Mouse (Mus musculus) spleen, adult 12 weeks (tissue): ENCODE data around the gene Procr.
A peak's percentile ranks its signal among the peaks of the same experiment; 100 is the strongest.

ENCODE experiments used
- DNase-seq: peaks from one replicate; pipeline ENCODE4 v3.0.0; 2022; ENCODE audit warnings: low spot score

The Procr gene

DNA sequence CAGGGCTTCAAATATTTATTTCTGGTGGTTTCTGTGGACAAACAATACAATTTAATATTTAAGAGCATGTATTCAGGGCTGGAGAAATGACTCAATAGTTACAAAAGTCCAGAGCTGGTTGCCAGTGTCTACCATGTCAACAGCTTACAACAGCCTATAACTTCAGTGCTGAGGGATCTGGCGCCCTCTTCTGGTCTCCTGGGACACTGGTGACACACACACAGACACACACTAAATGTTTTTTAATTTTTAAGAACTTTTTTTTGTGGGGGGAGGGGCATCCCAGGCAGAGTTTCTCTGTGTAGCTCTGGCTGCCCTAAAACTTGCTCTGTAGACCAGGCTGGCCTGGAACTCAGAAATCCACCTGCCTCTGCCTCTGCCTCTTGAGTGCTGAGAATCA, 4.8 kb downstream of the Procr start:
- DNase-seq = no peak

DNA sequence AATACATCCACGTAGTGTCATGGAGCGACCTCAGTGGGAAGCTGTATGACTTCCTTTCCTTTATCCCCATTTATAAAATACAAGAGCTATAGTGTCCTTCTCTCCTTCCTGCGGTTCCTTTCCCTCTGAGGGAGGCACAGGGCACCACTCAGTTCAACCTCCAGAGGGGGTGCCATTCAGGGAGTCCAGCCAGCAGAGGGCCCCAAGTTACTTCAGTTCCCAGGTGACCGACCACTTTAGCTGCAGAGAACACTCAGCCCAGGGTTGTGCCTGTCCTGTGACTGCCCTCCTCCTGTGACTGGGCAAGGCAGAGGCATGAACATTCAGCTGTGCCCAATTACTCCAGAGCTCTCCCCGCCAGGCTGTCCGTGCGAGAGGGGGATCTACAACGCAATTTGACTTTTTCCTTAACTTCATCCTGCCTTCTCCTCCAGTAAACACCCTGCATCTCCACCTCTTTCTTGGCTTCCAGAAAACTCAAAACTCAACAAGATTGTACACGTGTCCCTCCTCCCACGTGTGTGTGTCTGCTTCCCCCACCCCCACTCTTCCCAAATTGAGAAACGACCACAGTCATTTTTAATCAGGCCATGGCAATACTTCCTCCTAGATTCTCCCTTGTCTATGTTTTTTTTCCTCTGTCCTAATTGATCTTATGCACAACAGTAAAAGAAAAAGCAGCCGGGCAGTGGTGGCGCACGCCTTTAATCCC, 6.1 kb downstream of the Procr start:
- DNase-seq = no peak

DNA sequence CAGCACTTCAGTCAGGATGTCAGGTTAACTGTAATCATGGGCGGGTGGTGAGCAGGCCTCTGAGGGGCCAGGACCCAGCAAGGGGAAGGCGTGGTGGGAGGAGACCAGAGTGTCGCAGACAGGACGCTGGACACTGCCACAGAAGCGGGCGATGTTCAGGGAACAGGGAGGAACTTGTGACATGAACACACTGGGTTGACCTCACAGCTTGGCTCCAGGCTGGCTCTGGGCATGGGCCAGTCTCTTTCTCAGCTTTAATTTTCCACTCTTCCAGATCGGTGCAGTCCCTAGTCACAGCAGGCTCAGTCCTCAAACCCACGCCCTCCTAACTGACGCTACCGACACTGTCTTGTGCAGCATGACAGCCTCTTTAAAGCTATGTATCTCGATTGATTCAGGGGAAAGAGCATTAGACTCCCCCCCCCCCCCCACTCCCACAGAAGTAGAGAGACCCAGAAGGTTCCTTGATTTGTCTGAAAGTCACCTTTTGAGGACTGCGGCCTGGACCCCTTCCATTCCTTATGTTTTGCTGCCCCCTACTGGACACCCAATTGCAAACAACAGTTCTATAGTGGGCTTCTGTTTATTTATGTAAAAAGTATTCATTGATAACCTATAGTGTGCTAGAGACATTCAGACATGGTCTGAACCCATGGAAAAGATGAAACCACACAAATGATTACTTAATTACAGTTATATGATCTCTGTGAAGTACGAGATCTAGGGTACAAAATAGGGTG, 13.9 kb downstream of the Procr start:
- DNase-seq = peak; percentile 19

DNA sequence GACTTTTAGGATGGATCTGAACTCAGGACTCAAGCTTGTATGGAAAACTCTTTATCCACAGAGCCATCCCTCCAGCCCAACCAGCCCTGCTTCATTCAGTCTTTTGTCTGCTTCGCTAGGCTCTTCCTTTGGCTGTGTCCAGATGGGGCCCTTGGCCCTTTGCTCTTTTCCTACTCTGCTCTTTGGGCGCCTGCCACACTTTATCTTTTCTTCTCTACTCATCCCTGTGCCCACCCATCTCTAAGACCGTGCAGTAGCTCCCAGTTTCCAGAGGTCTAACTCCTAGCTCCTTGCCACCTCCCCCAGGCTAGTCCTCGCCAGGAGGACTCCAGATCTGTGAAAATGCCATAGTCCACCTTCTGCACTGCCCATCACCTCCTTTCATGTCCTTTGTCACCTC, 22.7 kb downstream of the Procr start:
- no peak for DNase-seq

DNA sequence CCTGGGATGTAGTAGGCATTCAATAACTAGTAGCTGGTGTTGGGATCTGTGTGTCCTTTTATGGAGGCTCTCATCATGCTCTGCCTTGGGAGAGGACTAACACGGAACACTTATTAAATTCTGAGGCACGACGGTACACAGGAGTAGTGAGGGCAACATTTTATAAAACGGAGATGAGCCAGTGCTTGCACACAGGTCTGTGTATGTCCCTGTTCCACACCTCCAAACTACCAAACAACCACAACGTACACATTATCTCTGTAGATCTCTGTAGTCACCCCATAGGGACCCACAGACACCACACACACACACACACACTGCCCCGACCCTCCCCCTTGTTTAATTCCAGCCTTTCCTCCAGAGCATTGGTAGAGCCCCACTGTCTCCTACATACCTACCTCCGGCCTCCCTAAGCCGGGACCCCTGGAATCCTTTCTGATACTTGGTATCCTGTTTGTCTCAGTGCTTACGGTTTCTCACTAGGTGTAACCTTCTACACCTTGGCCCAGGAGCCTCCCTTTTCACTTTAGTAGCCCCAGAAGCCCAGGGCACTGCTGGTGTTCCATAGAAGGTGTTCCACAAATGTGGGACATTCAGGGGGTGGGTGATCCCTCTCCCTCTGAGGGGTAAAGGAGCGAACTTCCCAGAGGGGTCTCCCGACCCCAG, 23.5 kb downstream of the Procr start:
- DNase-seq = no peak

DNA sequence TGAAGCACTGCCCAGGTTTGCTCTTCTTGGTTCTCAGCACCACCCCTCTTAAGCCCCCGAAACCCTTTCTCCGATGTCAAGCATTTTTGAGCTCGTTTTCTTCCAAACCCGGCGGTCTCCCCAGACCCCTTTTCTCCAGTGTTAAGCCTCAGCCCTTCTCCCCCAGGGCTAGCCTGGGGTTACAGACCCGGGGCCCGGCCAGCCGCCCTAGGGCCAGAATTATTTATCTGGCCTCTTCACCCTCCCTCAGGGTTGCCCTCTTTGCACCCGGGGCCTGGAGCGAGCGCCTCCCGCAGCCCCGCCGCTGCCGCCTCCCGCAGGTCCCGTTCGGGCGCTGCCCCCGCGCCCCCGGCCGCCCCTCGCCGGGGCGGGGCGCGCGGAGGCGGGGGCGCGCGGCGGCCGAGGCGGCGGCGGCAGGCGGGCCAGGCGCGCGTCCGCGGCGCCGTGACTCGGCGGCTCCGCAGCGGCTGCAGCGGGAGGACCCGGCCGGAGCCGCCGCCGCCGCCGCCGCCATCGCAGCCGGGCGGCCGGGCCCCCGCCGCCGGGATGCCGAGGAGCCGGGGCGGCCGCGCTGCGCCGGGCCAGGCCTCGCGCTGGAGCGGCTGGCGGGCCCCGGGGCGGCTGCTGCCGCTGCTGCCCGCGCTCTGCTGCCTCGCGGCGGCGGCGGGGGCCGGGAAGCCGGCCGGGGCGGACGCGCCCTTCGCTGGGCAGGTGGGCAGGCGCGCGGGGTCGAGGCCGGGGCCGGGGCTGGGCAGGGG, 24.2 kb downstream of the Procr start, which contains the start of gene Mmp24:
Mmp24 (plus strand) TSS at position 416 of the 758 bp plus-strand sequence.
- no peak for DNase-seq

DNA sequence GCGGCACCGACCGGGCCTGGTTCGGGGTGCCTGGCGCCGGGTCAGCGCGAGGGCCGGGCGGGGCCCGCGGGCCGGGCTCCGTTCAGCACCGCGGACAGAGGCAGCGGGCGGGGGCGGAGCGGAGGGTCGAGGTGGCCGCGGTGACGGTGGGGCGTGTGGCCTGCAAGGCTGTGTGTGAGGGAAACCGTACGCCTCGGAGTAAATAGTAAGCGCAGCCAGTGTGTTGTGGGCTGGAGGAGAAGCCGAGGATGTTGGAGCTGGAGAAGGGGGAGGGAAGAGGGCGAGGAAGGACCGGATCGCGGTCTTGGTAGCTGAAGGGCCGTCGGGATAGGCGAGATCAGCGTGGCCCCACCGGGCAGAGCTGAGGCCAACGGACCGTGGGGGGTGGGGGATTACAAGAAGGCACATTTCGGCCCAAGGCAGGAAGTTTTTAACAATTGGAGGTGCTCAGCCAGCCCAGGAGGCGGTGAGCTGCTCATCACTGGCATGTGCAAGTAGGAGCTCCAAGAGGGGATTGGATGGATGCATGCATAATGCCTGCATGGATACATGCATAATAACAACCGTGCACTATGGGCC, 24.9 kb downstream of the Procr start:
- DNase-seq = no peak

DNA sequence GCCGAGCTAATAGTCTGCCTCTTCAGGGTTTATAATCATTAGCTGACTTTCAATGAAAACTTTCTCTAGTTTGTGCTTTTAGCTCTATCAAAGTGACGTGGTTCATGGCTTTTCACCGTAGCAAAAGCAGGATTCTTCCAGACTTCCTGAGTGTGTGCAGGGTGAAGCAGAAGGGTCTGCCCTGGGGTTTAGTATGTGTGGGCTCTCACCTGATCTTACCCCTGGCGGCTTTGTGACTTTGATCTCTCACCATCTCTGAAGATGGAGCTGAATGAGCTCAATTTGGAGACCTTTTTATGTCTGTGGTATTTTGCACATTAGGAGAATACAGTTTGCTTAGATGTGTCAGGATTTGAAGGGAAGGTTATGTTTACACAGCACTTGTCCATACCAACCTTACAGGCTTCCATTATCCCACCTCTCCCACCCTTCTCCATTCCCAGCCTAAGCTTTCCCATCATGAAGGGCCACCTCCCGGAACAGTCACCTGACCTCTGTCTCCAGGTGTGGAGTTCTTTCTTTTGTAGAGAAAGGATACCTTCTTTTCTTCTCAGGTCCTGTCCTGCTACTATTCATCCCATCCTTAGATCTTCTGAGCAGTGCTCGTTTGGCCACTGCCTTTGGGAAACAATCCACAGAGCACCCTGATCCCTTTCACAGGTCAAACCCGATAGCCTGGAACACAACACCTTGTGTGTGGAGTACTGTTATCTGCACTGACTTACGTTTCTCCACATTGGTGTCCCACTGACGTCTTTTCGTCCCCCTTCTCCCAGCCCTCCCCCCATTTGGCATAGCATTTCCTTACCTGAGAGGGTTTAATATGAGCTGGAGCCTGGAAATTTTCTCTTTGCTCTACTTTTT, 26.1 kb downstream of the Procr start:
- DNase-seq = no peak

DNA sequence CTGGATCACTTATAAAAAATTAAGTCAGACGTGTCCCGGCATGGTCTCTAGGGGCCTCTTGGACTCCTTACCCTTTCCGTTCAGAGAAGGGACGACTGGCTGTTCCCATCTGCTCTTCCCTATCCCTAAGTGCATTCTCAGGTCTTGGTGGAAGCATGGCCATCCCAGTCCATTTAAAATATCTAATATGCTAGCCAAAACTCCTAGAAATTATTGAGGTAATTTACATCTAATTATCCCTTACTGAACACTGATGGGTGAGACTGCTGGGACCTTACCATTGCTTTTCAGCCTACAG, 26.7 kb downstream of the Procr start:
- no peak for DNase-seq

DNA sequence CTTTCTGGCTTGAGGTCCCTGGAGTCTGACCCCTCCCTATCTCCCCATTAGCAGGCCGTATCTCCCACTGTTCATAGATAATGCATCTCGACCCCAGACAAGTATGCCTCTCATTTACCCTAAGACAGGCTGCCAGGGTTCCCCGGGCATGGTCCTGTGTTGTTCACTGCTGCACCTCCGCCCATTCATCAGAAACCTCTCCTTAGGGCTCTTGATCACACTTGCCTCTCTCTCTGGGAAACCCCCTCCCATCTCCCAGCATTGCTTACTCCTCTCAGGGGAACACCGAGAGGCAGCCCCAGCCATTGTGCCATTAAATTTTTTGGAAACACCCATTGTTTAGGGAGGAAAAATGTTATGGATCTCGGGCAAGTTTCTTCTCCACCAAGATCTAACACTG, 27.1 kb downstream of the Procr start:
- no peak for DNase-seq

DNA sequence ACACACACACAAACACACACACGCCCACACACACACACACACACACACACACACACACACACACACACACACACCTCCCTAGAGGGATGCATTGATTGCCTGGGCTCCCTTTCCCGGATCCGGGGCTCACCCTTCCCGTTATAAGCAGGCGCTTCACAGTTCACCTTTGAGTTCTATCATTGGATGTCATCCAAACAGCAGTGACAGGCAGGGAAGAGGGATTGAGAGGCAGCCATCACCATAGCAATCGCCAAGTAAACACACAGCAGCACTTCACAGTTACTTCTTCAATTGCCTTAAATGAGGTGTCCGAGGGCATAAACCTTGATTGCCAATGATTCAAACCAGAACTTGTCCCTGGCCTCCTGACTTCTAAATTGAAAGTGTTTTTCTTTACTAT, 28.1 kb downstream of the Procr start:
- no peak for DNase-seq

DNA sequence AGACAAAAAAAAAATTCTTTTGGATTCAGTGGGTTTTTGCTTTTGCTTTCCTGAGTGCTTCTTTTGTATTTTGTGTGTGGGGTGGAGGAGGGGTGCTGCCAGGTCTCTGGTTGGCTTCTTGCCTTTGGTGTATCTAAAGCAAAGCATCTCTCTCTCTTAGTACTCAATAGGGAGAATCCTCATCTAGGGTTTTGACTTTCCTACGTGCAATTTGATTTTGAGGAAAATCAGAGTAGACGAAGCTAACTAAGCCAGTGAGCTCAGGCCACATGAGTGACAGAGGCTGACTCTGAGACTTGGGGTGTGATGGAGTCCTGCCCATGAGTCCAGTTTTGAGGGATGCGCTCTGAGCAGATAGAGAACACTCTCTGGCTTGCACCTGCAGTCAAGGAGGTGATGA, 28.6 kb downstream of the Procr start:
- no peak for DNase-seq

DNA sequence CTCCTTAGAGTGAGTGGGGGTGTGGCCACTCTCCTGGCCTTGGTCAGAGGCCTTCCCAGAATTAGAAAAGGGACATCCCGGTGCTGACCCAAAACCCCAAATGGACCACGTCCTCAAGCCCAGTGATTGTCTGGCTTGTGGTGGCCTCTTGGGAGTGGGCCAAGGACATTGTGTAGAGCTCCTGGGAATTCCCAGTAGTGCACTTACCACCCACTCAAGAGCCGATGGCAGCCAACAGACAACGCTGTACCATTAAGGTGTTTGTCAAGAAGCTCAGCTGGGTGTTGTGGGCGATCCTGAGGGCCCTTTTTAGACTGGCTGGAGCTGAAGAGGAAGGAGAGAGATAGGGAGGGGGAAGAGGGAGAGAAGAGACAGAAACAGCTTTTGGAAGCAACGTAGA, 33.6 kb downstream of the Procr start:
- no peak for DNase-seq

DNA sequence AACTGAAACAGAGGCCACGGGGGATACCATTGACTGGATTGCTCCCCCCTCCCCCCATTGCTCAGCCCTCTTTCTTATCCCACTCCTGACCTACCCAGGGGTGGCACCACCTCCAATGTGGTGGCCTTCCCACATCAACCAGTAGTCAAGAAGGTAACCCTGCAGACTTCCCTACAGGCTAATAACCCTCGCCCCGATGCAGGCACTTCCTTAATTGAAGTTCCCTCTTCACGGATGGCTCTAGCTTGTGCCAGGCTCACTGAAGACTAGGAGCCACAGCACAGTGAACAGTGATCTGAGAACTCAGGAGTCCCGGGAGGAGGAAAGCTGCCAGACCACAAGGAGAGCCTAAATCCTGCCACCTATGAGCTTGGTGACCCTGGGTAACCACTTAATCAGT, 36.0 kb downstream of the Procr start:
- no peak for DNase-seq

DNA sequence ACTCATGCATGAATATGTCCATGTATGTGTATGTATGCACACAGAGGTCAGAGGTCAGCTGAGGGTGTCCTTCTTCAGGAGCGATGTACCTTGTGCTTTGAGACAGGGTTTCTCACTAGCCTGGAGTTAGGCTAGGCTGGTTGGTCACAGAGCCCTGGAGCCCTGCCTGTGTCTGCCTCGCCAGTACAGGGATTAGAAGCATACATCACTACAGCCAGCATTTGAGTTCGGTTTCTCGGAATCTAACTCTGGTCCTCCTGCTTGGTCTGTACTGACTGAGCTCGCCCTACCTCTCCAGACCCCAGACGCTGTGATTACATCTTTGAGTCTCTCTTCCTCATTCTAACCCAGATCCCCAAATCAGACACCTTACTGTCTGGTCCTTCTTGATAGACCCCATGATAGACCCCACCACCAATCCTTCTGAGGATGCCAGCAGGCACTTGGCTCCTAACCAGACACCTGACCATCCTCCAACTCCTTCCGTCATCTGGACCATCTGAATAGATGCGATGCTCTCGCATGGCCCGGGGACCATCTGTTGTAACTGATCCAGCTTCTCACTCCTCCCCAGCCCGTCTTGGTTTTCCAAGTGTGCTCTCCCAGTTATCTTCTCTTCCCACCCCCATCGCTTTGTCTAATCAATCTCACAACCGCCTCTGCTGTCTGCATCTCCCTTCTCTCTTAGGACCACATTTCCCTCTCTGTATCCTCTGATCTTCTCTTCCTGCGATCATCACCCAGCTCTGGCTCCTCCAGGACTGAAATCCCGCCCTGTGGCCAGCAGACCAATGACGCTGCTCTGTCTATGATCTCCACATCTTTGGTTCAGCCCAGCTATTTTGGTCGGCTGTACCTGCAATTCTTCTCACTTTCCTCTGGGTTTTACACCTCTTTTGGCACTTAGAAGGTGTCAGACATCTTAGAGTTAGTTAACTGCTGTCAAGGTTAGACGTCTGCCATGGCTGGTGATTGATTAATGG, 37.3 kb downstream of the Procr start:
- no peak for DNase-seq

DNA sequence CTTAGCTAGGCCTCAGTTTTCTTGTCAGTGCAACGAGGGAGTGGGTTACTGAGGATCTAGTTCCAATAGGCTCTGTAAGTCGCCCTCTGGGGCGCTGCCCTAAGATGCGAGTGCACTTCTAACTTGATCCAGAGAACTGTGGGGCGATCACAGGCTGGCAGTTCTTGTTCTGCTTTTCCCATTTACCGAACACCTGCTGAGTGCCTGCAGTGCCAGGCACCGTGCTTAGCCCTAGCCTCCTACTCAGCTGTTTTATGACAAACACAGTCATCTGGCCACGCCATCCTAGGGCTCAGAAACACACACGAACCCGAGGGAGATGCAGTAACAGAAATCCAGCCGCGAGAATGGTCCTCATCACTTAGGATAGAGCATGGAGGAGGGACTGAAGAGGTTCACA, 42.0 kb downstream of the Procr start:
- DNase-seq = no peak

DNA sequence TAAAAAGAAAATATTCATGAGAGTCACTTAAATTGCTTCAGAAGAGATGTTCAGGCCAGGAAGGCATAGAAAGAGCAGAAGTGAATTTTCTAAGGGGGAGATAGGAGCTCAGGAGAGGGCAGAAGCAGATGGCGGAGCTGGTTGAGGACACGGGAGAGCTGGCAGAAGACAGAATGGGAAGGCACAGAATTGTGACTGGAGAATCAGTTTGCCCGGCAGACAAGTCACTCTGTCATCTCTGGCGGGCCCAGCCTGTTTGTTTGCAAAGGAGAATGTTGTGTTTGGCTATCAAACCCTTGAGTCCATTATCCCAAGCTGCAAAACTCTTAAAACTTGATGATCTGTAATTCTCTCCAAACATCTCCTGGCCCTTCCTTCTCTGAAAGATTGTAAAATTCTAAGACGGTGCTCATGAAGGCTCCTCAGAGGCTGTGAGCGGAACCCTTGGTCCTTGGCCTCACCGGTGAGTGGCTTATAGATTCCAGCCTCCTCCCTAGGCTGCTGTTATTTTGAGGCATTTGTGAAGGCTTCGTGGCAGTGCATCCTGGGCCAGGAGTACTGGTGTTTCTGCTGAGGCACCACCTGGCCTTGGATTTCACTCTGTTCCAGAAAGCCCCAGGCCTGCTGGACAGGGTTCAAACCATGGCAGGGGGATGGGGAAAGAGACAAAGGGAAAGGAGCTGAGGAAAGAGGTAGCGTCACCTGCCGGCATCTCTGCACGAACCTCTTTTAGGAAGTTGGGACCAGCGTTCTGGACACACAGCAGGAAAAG, 43.9 kb downstream of the Procr start:
- DNase-seq = no peak

DNA sequence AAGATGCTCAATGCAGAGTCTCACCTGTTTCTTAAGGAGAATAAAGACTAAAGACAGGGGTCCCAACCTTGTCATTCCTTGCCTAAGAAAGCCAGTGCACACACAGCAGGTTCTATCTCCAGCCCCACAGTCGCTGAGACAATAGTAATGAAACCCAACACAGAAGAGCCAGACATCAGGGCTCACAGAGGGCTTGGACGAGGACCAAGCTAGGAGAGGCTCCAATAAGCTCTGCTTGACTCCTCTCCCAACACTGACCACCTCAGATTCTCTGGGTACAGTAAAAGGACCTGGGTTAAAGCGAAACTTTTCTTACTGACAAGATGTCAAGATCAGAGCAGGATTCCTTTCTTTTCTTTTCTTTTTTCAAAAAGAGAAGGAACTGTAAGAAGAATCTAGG, 47.7 kb downstream of the Procr start:
- DNase-seq = no peak

DNA sequence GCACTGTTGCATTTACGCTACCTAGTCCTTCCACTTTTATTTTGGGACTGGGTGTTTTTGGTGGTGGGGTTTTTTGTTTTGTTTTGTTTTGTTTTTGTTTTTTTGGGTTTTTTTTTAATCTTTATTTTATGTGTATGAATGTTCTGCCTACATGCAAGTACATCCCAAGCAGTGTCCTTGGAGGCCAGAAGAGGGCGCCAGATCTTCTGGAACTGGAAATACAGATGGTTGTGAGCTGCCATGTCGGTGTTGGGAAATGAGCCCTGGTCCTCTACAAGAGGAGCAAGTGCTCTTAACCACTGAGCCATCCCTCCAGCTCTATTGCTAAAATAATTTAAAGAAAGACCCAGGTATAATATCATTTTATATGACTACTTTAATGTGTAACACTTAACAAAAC, 51.8 kb downstream of the Procr start:
- peak; percentile 23 for DNase-seq
